Mouse (Mus musculus) testis, adult 2 months (tissue): ENCODE measurements around the gene Adcy9. TPM values are rescaled to one million over a fixed set of nuclear protein-coding genes. Genes with fewer than 3 reads are reported as not detected.

Experiments used
- H3K27ac ChIP-seq: fragments of 200-500 bp; 2 replicates; pipeline ENCODE4 v1.5.1; 2012; ENCODE audit warnings: low read depth, low read length; ENCODE audit not compliant: control insufficient read depth, insufficient read depth
- H3K27me3 ChIP-seq: fragments of 200-500 bp; 2 replicates; pipeline ENCODE4 v1.6.1; 2012; ENCODE audit warnings: mild to moderate bottlenecking, low read length, moderate library complexity; ENCODE audit not compliant: control insufficient read depth, insufficient read depth
- H3K36me3 ChIP-seq: fragments of 200-500 bp; 2 replicates; pipeline ENCODE4 v1.6.1; 2012; ENCODE audit warnings: mild to moderate bottlenecking, low read length; ENCODE audit not compliant: control insufficient read depth, insufficient read depth
- H3K4me1 ChIP-seq: fragments of 200-500 bp; 2 replicates; pipeline ENCODE4 v1.6.1; 2012; ENCODE audit warnings: low read length; ENCODE audit not compliant: control insufficient read depth, insufficient read depth
- H3K4me3 ChIP-seq: fragments of 200-500 bp; 2 replicates; pipeline ENCODE4 v1.5.1; 2012; ENCODE audit warnings: low read depth, mild to moderate bottlenecking, low read length, moderate library complexity, mixed read lengths; ENCODE audit not compliant: control insufficient read depth
- CTCF ChIP-seq: fragments of 200-500 bp; IDR thresholded peaks from 2 replicates; pipeline ENCODE4 v1.5.1; 2012; ENCODE audit warnings: low read depth, mild to moderate bottlenecking, inconsistent platforms, low read length, moderate library complexity; ENCODE audit not compliant: control insufficient read depth, insufficient read depth, insufficient replicate concordance
- POLR2A ChIP-seq: fragments of 200-500 bp; IDR thresholded peaks from 2 replicates; pipeline ENCODE4 v1.6.1; 2012; ENCODE audit warnings: low read depth, mild to moderate bottlenecking, inconsistent platforms, low read length, moderate library complexity; ENCODE audit not compliant: control insufficient read depth
- polyA plus RNA-seq: library from polyadenylated mRNA; depleted of rRNA; stranded (reverse); fragments of >200 nt; gene quantifications from 2 replicates; pipeline ENCODE4 v1.2.3, GENCODE M21; 2012

The Adcy9 gene
- polyA plus RNA-seq, 1 experiment: 3.4 TPM

- H3K4me3 ChIP-seq: no peak overlapping the region
- H3K36me3 ChIP-seq: no peaks in the 10 kb centered on the region
- no peaks in the 10 kb centered on the region for H3K4me1 ChIP-seq
- H3K27me3 ChIP-seq: no peaks in the 10 kb centered on the region
- no peak for TF ChIP-seq POLR2A
- no peak for TF ChIP-seq CTCF
- H3K27ac ChIP-seq: no peak overlapping the region
Observed at GRCm38 (mm10) chr16:4431841-4432240, 11.5 kb upstream of the Adcy9 start.

DNA sequence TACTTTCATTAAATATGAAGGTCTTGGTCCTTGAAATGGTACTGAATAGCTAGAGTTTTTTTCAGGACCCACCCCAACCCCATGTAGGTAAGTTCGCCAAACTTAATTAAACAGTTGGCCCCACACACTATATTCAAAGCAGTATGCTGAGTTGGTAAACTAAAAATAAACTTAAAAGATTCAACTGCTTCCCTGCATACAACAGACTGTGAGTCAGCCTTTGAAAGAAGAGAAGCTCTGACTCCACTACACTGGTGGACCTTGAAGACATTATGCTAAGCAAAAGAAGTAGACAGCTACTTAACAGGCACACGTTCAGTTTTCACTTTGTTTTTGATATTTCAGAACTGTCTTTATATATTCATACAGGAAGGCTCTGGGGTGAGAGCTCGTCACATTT lies 10.7 kb upstream of the Adcy9 start:
- H3K27me3 ChIP-seq: no peaks in the 10 kb centered on the region
- no peak overlapping the region for H3K4me3 ChIP-seq
- H3K4me1 ChIP-seq: no peaks in the 10 kb centered on the region
- H3K27ac ChIP-seq: no peak overlapping the region
- H3K36me3 ChIP-seq: no peaks in the 10 kb centered on the region
- TF ChIP-seq CTCF (no peak), POLR2A (no peak)

- no peak overlapping the region for H3K27ac ChIP-seq
- H3K36me3 ChIP-seq: no peaks in the 10 kb centered on the region
- TF ChIP-seq POLR2A (no peak), CTCF (no peak)
- H3K4me3 ChIP-seq: no peak overlapping the region
- H3K4me1 ChIP-seq: no peaks in the 10 kb centered on the region
- H3K27me3 ChIP-seq: no peaks in the 10 kb centered on the region
Observed at GRCm38 (mm10) chr16:4430232-4430631, 9.9 kb upstream of the Adcy9 start.

DNA sequence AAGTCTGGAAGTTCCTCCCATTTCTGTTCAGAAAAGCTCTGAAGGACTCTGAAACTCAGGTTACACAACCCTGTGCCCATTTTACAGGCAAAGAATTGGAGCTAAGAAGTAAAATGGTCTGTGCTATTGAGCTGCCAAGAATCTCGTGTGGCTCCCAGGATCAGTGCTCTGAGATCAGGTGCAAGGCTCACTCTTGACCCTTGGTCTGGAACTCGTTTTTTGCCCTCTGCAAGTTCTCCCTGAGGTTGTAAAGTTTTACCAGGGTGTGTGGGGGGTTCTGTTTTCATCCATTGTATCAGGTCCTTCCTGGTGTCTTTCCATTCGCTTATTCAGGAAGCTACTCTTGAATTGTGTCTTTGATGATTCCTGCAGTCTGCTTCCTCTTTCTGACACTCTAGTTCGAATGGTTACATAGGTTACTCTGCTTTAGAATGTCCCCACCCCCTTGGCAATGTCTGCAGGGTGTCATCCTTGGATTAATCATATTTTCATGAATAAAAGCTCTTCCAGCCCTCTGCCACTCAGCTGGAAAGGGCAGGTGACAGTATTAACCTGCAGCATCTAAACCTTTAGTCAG lies 5.4 kb upstream of the Adcy9 start:
- Histone ChIP-seq H3K27me3 (no peaks in the 10 kb centered on the region), H3K4me3 (no peak overlapping the region), H3K36me3 (no peaks in the 10 kb centered on the region), H3K27ac (no peak overlapping the region), H3K4me1 (peaks cover under 1% of the 10 kb centered on the region; the same call in 1 of the 2 replicates)
- no peak for TF ChIP-seq CTCF
- TF ChIP-seq POLR2A: no peak

DNA sequence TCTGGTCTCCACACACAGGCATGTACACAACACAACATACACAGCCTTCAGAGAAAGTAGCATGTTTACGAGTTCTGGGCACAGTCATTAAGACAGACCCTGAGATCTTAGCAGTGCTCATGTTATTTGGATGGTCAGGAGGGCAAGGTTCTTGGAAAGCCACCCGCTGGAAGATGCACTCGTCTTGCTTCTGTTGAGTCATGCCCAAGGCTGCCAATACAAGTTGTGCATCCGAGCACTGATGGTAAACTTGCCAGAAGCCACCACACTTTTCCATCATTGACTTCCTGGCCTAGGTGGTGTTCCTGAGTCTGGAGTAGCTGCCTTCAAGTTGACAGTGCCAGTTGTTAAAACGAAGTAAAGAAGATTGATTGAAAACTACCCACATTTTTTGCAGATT lies 3.3 kb upstream of the Adcy9 start:
- no peak overlapping the region for H3K27ac ChIP-seq
- peaks cover 15% of the 10 kb centered on the region for H3K4me1 ChIP-seq
- TF ChIP-seq POLR2A (no peak), CTCF (no peak)
- no peak overlapping the region for H3K4me3 ChIP-seq
- H3K36me3 ChIP-seq: no peaks in the 10 kb centered on the region
- H3K27me3 ChIP-seq: no peaks in the 10 kb centered on the region

DNA sequence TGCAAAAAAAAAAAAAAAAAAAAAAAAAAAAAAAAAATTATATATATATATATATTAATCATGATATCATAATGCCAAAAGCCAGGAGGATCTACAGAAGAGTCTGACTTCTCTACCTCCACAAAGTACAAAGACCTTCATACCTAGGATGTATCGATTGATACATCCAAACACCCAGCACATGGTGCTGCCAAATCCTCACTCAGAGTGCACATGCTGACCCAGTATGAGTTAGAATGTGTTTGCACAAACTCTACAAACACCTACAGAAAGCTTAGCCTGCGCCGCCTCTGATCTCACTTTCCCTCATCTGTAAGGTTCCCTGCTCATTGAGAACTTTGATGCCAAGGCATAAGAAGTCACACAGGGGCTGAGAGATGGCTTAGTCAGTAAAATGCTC lies 2.7 kb upstream of the Adcy9 start:
- H3K27me3 ChIP-seq: no peaks in the 10 kb centered on the region
- no peak overlapping the region for H3K4me3 ChIP-seq
- no peak overlapping the region for H3K27ac ChIP-seq
- H3K36me3 ChIP-seq: no peaks in the 10 kb centered on the region
- H3K4me1 ChIP-seq: peaks cover 19% of the 10 kb centered on the region
- TF ChIP-seq CTCF (no peak), POLR2A (no peak)

GRCm38 (mm10) chr16:4419546-4420297 lies 576 bp downstream of the Adcy9 start:
- Histone ChIP-seq H3K4me3 (peak overlapping the region; percentile 73), H3K27ac (peak overlapping the region; percentile 70), H3K36me3 (no peaks in the 10 kb centered on the region), H3K27me3 (no peaks in the 10 kb centered on the region), H3K4me1 (peaks cover 19% of the 10 kb centered on the region)
- TF ChIP-seq CTCF: no peak
- TF ChIP-seq POLR2A: no peak
